Mouse (Mus musculus): ENCODE data around the gene Dip2a.

Dip2a gene

DNA sequence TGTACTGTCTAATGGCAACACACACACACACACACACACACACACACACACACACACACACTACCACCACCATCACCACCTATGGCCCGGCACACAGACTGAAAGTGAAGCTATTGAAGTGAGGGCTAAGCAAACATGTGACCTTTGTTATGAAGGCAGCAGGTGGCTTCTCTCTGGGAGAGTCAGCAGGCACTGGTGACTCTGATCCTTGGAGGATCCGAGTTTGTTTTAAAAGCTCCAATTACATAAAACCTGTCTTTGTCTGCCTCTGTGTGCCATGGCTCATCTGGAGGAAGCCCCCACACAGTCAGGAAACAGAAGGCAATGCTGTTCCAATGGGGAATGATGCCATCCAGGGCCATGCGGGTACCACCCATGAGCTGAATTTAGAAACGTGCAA lies 98.5 kb downstream of the Dip2a start:
- no peak for DNase-seq (ENCODE audit: low spot score)

DNA sequence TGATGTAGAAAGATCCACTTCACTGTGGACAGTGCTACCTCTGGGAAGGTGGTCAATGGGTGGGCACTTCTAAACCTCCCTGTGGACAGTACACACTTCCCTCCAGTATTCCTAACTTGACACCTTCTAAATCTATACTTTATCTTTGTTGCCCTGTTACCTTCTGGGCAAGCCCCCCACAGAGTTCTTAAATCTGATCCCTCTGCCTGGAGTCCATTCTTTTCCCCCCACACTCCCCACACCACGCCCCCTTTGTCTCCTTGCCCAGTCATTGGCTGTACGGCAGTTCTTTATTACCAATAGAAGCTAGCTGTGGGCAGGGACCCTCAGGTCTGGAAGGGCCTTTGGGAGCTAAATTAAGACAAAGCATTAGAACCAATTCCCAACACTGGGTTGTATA lies 100.0 kb downstream of the Dip2a start:
- DNase-seq (ENCODE audit: low spot score) = no peak

DNA sequence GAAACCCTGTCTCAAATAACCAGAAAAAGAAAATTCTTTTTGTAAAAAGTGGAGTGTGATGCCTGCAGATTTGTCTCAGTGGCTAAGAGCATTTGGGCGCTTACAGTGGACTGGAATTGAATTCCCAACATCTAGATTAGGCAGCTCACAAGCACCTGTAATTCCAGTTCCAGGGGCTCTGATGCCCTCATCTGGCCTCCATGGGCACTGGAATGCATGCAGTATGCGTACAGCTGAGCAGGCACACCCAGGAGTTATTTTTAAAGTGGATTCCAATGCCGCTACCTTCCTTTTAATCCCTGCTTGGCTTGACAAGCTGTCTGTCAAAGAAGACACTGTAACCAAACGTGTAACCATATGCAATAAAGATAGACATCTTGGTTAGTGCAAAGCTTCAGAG lies 105.7 kb downstream of the Dip2a start:
- DNase-seq (ENCODE audit: low spot score) = no peak

- DNase-seq (ENCODE audit: low spot score) = peak; percentile 97
Measured at GRCm38 (mm10) chr10:76237341-76238225, 107.5 kb downstream of the Dip2a start, which contains the start of gene Prmt2. Gene Prmt2 (minus strand): TSS chr10:76237865.

- no peak for DNase-seq (ENCODE audit: low spot score)
Measured at GRCm38 (mm10) chr10:76229627-76230026, 115.5 kb downstream of the Dip2a start.

DNA sequence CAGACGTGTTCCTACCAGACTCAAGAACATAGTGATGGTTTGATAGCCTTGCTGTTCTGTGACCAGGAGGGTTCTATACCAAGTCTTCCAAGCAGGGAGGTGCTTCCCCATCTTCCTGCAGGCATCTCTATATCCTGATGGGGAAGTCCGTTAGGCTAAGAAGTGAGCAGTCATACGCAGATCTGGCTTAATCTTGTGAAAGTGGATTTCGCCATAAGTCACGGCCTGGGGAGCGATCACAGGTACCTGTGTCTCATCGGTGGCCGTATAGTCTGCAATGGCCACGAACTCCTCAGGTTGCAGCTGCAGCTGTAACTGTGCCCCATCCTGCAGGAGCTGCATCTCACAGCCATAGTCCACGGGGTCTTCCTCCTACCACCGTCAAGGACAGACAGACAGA lies 119.1 kb downstream of the Dip2a start:
- no peak for DNase-seq (ENCODE audit: low spot score)

- no peak for DNase-seq (ENCODE audit: low spot score)
Measured at GRCm38 (mm10) chr10:76218240-76218639, 126.9 kb downstream of the Dip2a start.

DNA sequence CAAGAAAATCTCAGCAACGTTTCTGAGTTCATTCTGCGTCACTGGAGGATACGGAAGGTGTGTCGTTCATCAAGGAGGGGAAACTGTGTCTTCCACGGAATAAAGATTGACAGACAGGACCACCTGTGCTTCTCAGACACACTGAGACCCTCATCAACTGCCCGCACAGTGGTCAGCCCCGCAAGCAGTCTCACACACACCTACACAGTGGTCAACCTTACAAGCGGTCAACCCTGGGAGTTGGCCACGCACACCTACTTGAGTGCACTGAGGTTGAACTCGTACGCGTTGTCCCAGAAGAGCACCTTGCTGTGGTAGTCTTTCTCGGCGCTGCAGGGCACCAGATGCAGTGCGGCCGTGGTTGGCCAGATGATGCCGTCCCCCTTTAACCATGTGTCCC lies 128.0 kb downstream of the Dip2a start:
- no peak for DNase-seq (ENCODE audit: low spot score)

- no peak for DNase-seq (ENCODE audit: low spot score)
Measured at GRCm38 (mm10) chr10:76214161-76214560, 130.9 kb downstream of the Dip2a start.

DNA sequence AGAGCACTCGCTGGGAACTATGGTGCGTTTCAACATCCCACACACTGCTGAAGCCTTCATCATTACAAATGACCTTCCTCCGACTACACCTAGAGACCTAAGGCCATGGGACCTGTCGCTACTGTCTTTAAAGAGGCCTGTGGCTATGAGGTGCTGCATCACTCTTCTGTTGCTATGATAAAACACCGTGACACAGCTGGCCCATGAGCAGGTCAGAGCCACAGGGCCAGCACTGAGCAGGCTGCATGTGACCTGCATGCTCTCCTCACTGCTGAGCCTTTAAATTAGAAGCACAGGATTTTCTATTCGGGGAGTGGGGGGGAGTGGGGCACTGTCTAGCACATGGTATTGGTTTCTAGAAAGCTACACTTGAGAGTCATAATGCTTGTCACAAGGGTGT lies 133.0 kb downstream of the Dip2a start:
- DNase-seq (ENCODE audit: low spot score) = no peak

- DNase-seq (ENCODE audit: low spot score) = no peak
Measured at GRCm38 (mm10) chr10:76210806-76211205, 134.3 kb downstream of the Dip2a start.
